Mouse (Mus musculus): ENCODE data around the gene Retreg1.
"Not testable (repeated sequence)": the region's sequence is repeated elsewhere in the genome, so short reads cannot be mapped to it uniquely, and the experiment has no call there.

The Retreg1 gene

GRCm38 (mm10) chr15:25942415-25942814 is 99.4 kb downstream of the Retreg1 start:
- no peak for DNase-seq (ENCODE audit: extremely low read depth, low read depth, low spot score)

GRCm38 (mm10) chr15:25943386-25944137 is 100.6 kb downstream of the Retreg1 start:
- DNase-seq (ENCODE audit: extremely low read depth, low read depth, low spot score): no peak

GRCm38 (mm10) chr15:25945224-25945623 is 102.2 kb downstream of the Retreg1 start:
- DNase-seq (ENCODE audit: extremely low read depth, low read depth, low spot score): no peak

GRCm38 (mm10) chr15:25946482-25946881 is 103.5 kb downstream of the Retreg1 start:
- no peak for DNase-seq (ENCODE audit: extremely low read depth, low read depth, low spot score)

- DNase-seq (ENCODE audit: extremely low read depth, low read depth, low spot score): no peak
These were observed 104.4 kb downstream of the Retreg1 start for GRCm38 (mm10) chr15:25947383-25947782.

- no peak for DNase-seq (ENCODE audit: extremely low read depth, low read depth, low spot score)
These were observed 105.6 kb downstream of the Retreg1 start for GRCm38 (mm10) chr15:25948257-25949223.

GRCm38 (mm10) chr15:25949696-25950095 is 106.7 kb downstream of the Retreg1 start:
- DNase-seq (ENCODE audit: extremely low read depth, low read depth, low spot score): no peak

GRCm38 (mm10) chr15:25950584-25950983 is 107.6 kb downstream of the Retreg1 start:
- no peak for DNase-seq (ENCODE audit: extremely low read depth, low read depth, low spot score)

- no peak for DNase-seq (ENCODE audit: extremely low read depth, low read depth, low spot score)
These were observed 108.1 kb downstream of the Retreg1 start for GRCm38 (mm10) chr15:25951037-25951436.

- DNase-seq (ENCODE audit: extremely low read depth, low read depth, low spot score): no peak
These were observed 113.0 kb downstream of the Retreg1 start for GRCm38 (mm10) chr15:25956001-25956400.

- no peak for DNase-seq (ENCODE audit: extremely low read depth, low read depth, low spot score)
These were observed 113.6 kb downstream of the Retreg1 start for GRCm38 (mm10) chr15:25956422-25957117.

GRCm38 (mm10) chr15:25957651-25958050 is 114.7 kb downstream of the Retreg1 start:
- no peak for DNase-seq (ENCODE audit: extremely low read depth, low read depth, low spot score)

GRCm38 (mm10) chr15:25959375-25959774 is 116.4 kb downstream of the Retreg1 start:
- DNase-seq (ENCODE audit: extremely low read depth, low read depth, low spot score): no peak

- no peak for DNase-seq (ENCODE audit: extremely low read depth, low read depth, low spot score)
These were observed 117.3 kb downstream of the Retreg1 start for GRCm38 (mm10) chr15:25960231-25960630.

- DNase-seq (ENCODE audit: extremely low read depth, low read depth, low spot score): no peak
These were observed 123.3 kb downstream of the Retreg1 start for GRCm38 (mm10) chr15:25966220-25966774.

- no peak for DNase-seq (ENCODE audit: extremely low read depth, low read depth, low spot score)
These were observed 128.6 kb downstream of the Retreg1 start for GRCm38 (mm10) chr15:25971596-25971995.

GRCm38 (mm10) chr15:25972758-25973157 is 129.8 kb downstream of the Retreg1 start:
- no peak for DNase-seq (ENCODE audit: extremely low read depth, low read depth, low spot score)

- no peak for DNase-seq (ENCODE audit: extremely low read depth, low read depth, low spot score)
These were observed 131.4 kb downstream of the Retreg1 start for GRCm38 (mm10) chr15:25974352-25974751.

GRCm38 (mm10) chr15:25975810-25976209 is 132.8 kb downstream of the Retreg1 start:
- DNase-seq (ENCODE audit: extremely low read depth, low read depth, low spot score): no peak

GRCm38 (mm10) chr15:25983614-25984013 is 140.6 kb downstream of the Retreg1 start:
- not testable (repeated sequence) for DNase-seq (ENCODE audit: extremely low read depth, low read depth, low spot score)
